Mouse (Mus musculus) liver, adult 10 weeks (tissue): ENCODE results near the gene Apol8. TPM values are rescaled to one million over a fixed set of nuclear protein-coding genes. Genes with fewer than 3 reads are reported as not detected.

Source experiments
- polyA plus RNA-seq: library from polyadenylated mRNA; stranded (reverse); fragments of 350-450 nt; fragmentation: Illumina TruSeq; extraction: RNeasy Lipid Tissue Mini Kit (QIAGEN cat#74804); gene quantifications from one replicate; pipeline ENCODE4 v1.2.3, GENCODE M21; 2014; ENCODE audit warnings: low read depth, low replicate concordance

Gene Apol8
- not detected for polyA plus RNA-seq

GRCm38 (mm10) chr15:77756848-77757247 lies at the start of gene Apol8:
Gene Apol8 (minus strand): TSS chr15:77757003.

DNA sequence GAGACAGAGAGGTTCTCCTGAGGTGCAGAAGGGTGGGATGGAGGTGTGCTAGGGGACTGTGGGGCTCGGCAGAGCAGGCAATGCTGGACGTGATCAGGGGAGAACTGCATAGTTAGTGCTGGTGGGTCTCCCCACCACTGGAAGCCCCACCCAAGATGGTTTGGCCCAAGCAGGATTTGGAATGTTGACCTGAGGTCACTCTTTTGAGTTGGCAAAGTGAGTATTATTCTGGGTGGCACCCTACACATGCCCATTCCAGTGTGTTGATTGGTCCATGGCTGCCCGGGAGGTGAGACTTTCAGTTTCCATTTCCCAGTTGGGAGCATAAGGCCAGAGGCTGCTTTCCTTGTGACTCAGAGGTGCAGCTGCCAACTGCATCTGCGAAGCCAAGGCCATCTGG lies 28.1 kb downstream of the Apol8 start, which contains the start of gene Apol9b:
Gene Apol9b (plus strand): TSS at position 301 of the 400 bp plus-strand sequence.

GRCm38 (mm10) chr15:77698656-77699055 lies 58.1 kb downstream of the Apol8 start, which contains the start of gene Apol7e:
Gene Apol7e (plus strand): TSS chr15:77698857.

Other genes with a start within 250 kb of the Apol8 start
- gene Apol11a, start 248.7 kb downstream of the Apol8 start, polyA plus RNA-seq = not detected
- 0.24 TPM for gene Apol7c, start 223.7 kb downstream of the Apol8 start, polyA plus RNA-seq
- not detected for gene 1700025B11Rik, start 195.1 kb downstream of the Apol8 start, polyA plus RNA-seq
- gene Apol10b, start 160.9 kb downstream of the Apol8 start, polyA plus RNA-seq = 0.26 TPM
- not detected for gene Gm36245, start 157.7 kb downstream of the Apol8 start, polyA plus RNA-seq
- gene Apol11b, start 113.7 kb downstream of the Apol8 start, polyA plus RNA-seq = not detected
- gene Apol7e, start 58.1 kb downstream of the Apol8 start, polyA plus RNA-seq = 0.74 TPM
- gene Apol9b, start 28.0 kb downstream of the Apol8 start, polyA plus RNA-seq = 28.4 TPM
- gene Myh9, start 85.2 kb upstream of the Apol8 start, polyA plus RNA-seq = 3.8 TPM
- gene Txn2, start 172.0 kb upstream of the Apol8 start, polyA plus RNA-seq = 71.3 TPM
- gene Foxred2, start 199.7 kb upstream of the Apol8 start, polyA plus RNA-seq = 0.16 TPM
- gene Eif3d, start 213.8 kb upstream of the Apol8 start, polyA plus RNA-seq = 22.4 TPM